Mouse (Mus musculus): Measurements from ENCODE around the gene C530008M17Rik.

DNA sequence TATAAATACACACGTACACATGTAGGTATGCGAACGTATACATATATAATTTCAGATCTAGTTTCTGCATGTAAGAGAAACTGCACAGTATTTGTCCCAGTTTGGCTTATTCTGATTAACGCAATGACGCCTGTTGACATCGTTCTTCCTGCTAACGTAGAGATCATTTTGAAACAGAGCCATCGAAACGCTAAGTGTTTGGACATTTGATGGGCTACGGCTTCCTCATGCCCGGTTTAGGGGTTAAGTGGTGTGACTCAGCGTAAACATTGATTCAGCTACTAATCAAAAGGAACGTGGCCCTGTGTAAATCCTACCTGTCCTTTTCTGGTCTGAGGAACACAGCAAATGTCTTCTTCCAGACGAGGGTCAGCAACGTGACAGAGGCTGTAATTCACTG, 113.3 kb downstream of the C530008M17Rik start:
- no peak for TF ChIP-seq POLR2A (IDR thresholded peaks at IDR 0.05; ENCODE audit: borderline replicate concordance, low read depth, low read length)
- TF ChIP-seq CTCF (IDR thresholded peaks at IDR 0.05; ENCODE audit: low read depth, low read length): no peak

All from bone marrow macrophage, adult 2 months (primary cell).